Mouse (Mus musculus) G1E (cell line): Measurements from ENCODE around the gene Prr19.

ENCODE experiments used
- CTCF ChIP-seq: IDR thresholded peaks from 2 replicates; pipeline ENCODE4 v1.5.1; 2012; ENCODE audit warnings: low read depth, low read length, inconsistent platforms, mixed read lengths
- POLR2AphosphoS5 ChIP-seq: IDR thresholded peaks from 2 replicates; pipeline ENCODE4 v1.6.1; 2012; ENCODE audit warnings: low read depth, low read length, inconsistent platforms; ENCODE audit not compliant: insufficient replicate concordance
- TAL1 ChIP-seq: conservative IDR thresholded peaks from 2 replicates; pipeline ENCODE4 v1.6.1; 2012; ENCODE audit warnings: low read depth, low read length, inconsistent platforms, mixed read lengths

GRCm38 (mm10) chr7:25294495-25294894 is 6.7 kb upstream of the Prr19 start:
- TF ChIP-seq CTCF (no peak), TAL1 (no peak), POLR2AphosphoS5 (no peak)
